Mouse (Mus musculus) embryonic stem cell, embryonic (primary cell): ENCODE measurements at regions not wholly inside any gene's neighbourhood (a gene's known extent, or its start where the extent isn't known, plus 50 kb on each side); places are given as distances from the start of the nearest gene placed in this dataset.

Experiments
- CTCF ChIA-PET, 4 experiments: fragments of 300-600 bp in 2 of 4; fragments of 350-600 bp in 2 of 4; sonication (Branson Sonifier 250); formaldehyde crosslinking; loops; one replicate each; lab custom pipeline; 2022; ENCODE audit warnings: inconsistent platforms in 2 of 4; lab: Charles Lee
- POLR2A ChIA-PET, 4 experiments: fragments of 300-600 bp in 2 of 4; fragments of 350-600 bp in 2 of 4; sonication (Branson Sonifier 250); formaldehyde crosslinking; loops; one replicate each; lab custom pipeline; 2022; ENCODE audit warnings: antibody characterized with exemption in 4 of 4, inconsistent platforms in 1 of 4; lab: Charles Lee

GRCm38 (mm10) chr2:123023918-123024317 lies 258.9 kb downstream of the Sqor start:
- POLR2A ChIA-PET = no interaction called here
- CTCF ChIA-PET = no interaction called here

- ChIA-PET POLR2A (no interaction called here), CTCF (no interaction called here)
Observed at GRCm38 (mm10) chr2:123024380-123024779, 259.3 kb downstream of the Sqor start.

GRCm38 (mm10) chr2:123024976-123025585 lies 260.0 kb downstream of the Sqor start:
- ChIA-PET CTCF (no interaction called here), POLR2A (interaction anchor here in 1 of 4 experiments (0.6 kb wide), 1 partner anchor 182 kb away, joined by 3 read pairs; no protein-coding TSS in a partner anchor)

- ChIA-PET CTCF (no interaction called here), POLR2A (no interaction called here)
Observed at GRCm38 (mm10) chr2:123047321-123047720, 282.3 kb downstream of the Sqor start.

- ChIA-PET CTCF (no interaction called here), POLR2A (no interaction called here)
Observed at GRCm38 (mm10) chr2:123064648-123065047, 299.6 kb downstream of the Sqor start.

- ChIA-PET CTCF (no interaction called here), POLR2A (interaction anchor here in 1 of 4 experiments (0.6 kb wide), 1 partner anchor 89 kb away, joined by 3 read pairs; no protein-coding TSS in a partner anchor)
Observed at GRCm38 (mm10) chr2:123068809-123069208, 303.8 kb downstream of the Sqor start.

GRCm38 (mm10) chr2:123072653-123073052 lies 307.6 kb downstream of the Sqor start:
- ChIA-PET CTCF (no interaction called here), POLR2A (no interaction called here)

- POLR2A ChIA-PET = no interaction called here
- CTCF ChIA-PET = no interaction called here
Observed at GRCm38 (mm10) chr2:123073476-123074085, 308.5 kb downstream of the Sqor start.

- POLR2A ChIA-PET = no interaction called here
- CTCF ChIA-PET = no interaction called here
Observed at GRCm38 (mm10) chr2:123092726-123093125, 327.7 kb downstream of the Sqor start.

GRCm38 (mm10) chr2:123103530-123103929 lies 338.5 kb downstream of the Sqor start:
- POLR2A ChIA-PET = no interaction called here
- CTCF ChIA-PET = no interaction called here

- POLR2A ChIA-PET = interaction anchor here in 1 of 4 experiments (0.6 to 1.0 kb wide), 2 partner anchors 10 to 275 kb away, joined by 3 read pairs; no protein-coding TSS in a partner anchor
- CTCF ChIA-PET = no interaction called here
Observed at GRCm38 (mm10) chr2:123131496-123131895, 366.5 kb downstream of the Sqor start.

- POLR2A ChIA-PET = no interaction called here
- CTCF ChIA-PET = no interaction called here
Observed at GRCm38 (mm10) chr2:123153170-123153569, 388.1 kb downstream of the Sqor start.

GRCm38 (mm10) chr2:123165384-123165783 lies 400.3 kb downstream of the Sqor start:
- ChIA-PET POLR2A (no interaction called here), CTCF (no interaction called here)

GRCm38 (mm10) chr2:123170611-123171010 lies 405.6 kb downstream of the Sqor start:
- POLR2A ChIA-PET = no interaction called here
- CTCF ChIA-PET = no interaction called here

- ChIA-PET POLR2A (no interaction called here), CTCF (no interaction called here)
Observed at GRCm38 (mm10) chr2:123182208-123182607, 417.2 kb downstream of the Sqor start.

GRCm38 (mm10) chr2:123190795-123191582 lies 426.0 kb downstream of the Sqor start:
- POLR2A ChIA-PET = no interaction called here
- CTCF ChIA-PET = no interaction called here

GRCm38 (mm10) chr2:123194533-123194932 lies 429.5 kb downstream of the Sqor start:
- POLR2A ChIA-PET = no interaction called here
- CTCF ChIA-PET = no interaction called here
